Mouse (Mus musculus) intestine, embryonic 16.5 days (tissue): ENCODE results near the gene Sult5a1. TPM values are rescaled to one million over a fixed set of nuclear protein-coding genes. Genes with fewer than 3 reads are reported as not detected.
A peak's percentile ranks its signal among the peaks of the same experiment; 100 is the strongest.

ENCODE experiments used
- ATAC-seq: fragments of 200-750 bp; cut with Nextera tagmentation; 2 replicates; pipeline ENCODE4 v1.8.0; 2017; ENCODE audit warnings: moderate TSS enrichment, moderate library complexity
- H3K27ac ChIP-seq: fragments of 300-500 bp; sonication (generic); 2 replicates; pipeline ENCODE4 v1.5.1; 2014; ENCODE audit warnings: mild to moderate bottlenecking, low read length
- H3K27me3 ChIP-seq: fragments of 300-500 bp; sonication (generic); replicated peaks from 2 replicates; pipeline ENCODE4 v1.6.1; 2014; ENCODE audit warnings: low read length, control low read depth, mixed read lengths; ENCODE audit not compliant: control insufficient read depth, insufficient read depth
- H3K36me3 ChIP-seq: fragments of 300-500 bp; sonication (generic); 2 replicates; pipeline ENCODE4 v1.6.1; 2014; ENCODE audit warnings: low read length, control low read depth; ENCODE audit not compliant: control insufficient read depth, insufficient read depth
- H3K4me1 ChIP-seq: fragments of 300-500 bp; sonication (generic); 2 replicates; pipeline ENCODE4 v1.6.1; 2014; ENCODE audit warnings: low read length, control low read depth, mixed read lengths; ENCODE audit not compliant: control insufficient read depth, insufficient read depth
- H3K4me2 ChIP-seq: fragments of 300-500 bp; sonication (generic); 2 replicates; pipeline ENCODE4 v1.6.1; 2014; ENCODE audit warnings: low read depth, low read length, control low read depth
- H3K4me3 ChIP-seq: fragments of 300-500 bp; sonication (generic); 2 replicates; pipeline ENCODE4 v1.5.1; 2014; ENCODE audit warnings: mild to moderate bottlenecking, low read length
- H3K9ac ChIP-seq: fragments of 300-500 bp; sonication (generic); 2 replicates; pipeline ENCODE4 v1.6.1; 2014; ENCODE audit warnings: low read depth, low read length
- H3K9me3 ChIP-seq: fragments of 300-500 bp; sonication (generic); 2 replicates; pipeline ENCODE4 v1.6.1; 2016; ENCODE audit warnings: low read length, control low read depth; ENCODE audit not compliant: control insufficient read depth
- WGBS: fragments of 180-500 bp; shearing (Covaris S2); extraction: QIAGEN DNeasy Blood & Tissue Kit; methylation state at CpG from one replicate; pipeline ENCODE4 v1.1.7; 2014; 5-methylcytosine and 5-hydroxymethylcytosine counted together
- polyA plus RNA-seq: library from polyadenylated mRNA; unstranded; fragments of >200 nt; fragmentation: Nextera tagmentation; extraction: Ambion mirVana; gene quantifications from 2 replicates; pipeline ENCODE4 v1.2.1, GENCODE M21; 2015

The Sult5a1 gene
- polyA plus RNA-seq, 1 experiment from 2014 or later: 9.3 TPM

- 79% methylated on average over 2 of the region's 2 CpGs for WGBS
- no peaks in the 10 kb centered on the region for H3K36me3 ChIP-seq
- no peaks in the 10 kb centered on the region for H3K27me3 ChIP-seq
- ATAC-seq: no peak
- H3K4me2 ChIP-seq: no peak overlapping the region
- no peaks in the 10 kb centered on the region for H3K9me3 ChIP-seq
- H3K4me3 ChIP-seq: no peak overlapping the region
- no peak overlapping the region for H3K27ac ChIP-seq
- H3K9ac ChIP-seq: no peak overlapping the region
- H3K4me1 ChIP-seq: peaks cover 20% of the 10 kb centered on the region
These were observed 29.9 kb upstream of the Sult5a1 start for GRCm38 (mm10) chr8:123188006-123188405.

DNA sequence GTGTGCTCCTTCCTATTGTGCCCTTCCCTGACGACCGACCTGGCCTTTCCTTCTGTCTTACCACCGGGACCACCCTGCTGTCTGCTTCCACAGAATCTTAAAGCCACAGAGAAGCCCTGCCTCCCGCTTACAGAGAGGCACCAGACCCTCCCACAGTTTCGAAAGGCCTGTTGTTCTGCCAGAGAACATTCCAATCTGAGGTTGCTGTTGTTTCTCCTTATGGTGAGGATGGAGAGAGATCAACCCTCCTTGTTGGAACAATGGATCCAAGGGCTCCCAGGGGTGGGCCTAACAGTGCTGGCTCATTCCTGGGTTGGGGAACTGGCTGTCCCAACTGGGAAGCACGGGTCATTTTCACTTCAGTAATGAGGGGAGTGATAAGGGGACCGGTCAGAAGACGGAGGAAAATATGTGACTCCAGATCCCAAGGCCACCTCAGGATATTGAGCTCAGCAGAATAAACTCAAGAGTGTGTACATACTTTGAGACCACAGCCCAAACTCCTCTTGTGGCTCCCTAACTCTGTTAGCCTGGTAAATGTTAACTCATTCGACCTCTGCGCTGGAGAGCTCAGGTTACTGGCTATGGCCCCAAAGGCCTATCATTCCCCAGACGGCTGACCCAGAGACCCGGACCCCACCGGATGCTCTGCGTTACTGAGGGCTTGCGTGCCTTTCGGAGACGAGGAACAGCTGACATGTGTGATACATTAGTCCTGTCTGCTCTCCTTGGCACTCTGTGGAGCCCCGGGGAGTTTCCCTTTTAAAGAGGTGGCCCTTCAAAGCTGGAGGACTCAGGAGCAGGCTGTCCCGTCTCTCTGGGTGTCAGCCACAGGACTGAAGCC is 27.7 kb upstream of the Sult5a1 start, which contains the start of gene Dpep1:
Gene Dpep1, plus strand, starts transcription at position 677 of the 844 bp plus-strand sequence.
- H3K27ac ChIP-seq: peak within 1 kb of the TSS; percentile 23
- no peaks in the 10 kb centered on the region for H3K36me3 ChIP-seq
- H3K9me3 ChIP-seq: no peaks in the 10 kb centered on the region
- 27% methylated on average over 19 of the region's 19 CpGs for WGBS
- H3K4me3 ChIP-seq: no peak within 1 kb of the TSS
- peak within 1 kb of the TSS; percentile 43 for H3K9ac ChIP-seq
- H3K4me1 ChIP-seq: peaks cover 14% of the 10 kb centered on the region
- no peak for ATAC-seq
- no peak within 1 kb of the TSS for H3K4me2 ChIP-seq
- no peaks in the 10 kb centered on the region for H3K27me3 ChIP-seq

- 0 out of 2 replicates have a peak, but pooled peaks have one; percentile 38 for ATAC-seq
- Histone ChIP-seq H3K4me3 (no peak overlapping the region), H3K4me2 (no peak overlapping the region), H3K9me3 (peaks cover 4% of the 10 kb centered on the region), H3K4me1 (no peaks in the 10 kb centered on the region), H3K36me3 (no peaks in the 10 kb centered on the region), H3K27ac (no peak overlapping the region), H3K27me3 (no peaks in the 10 kb centered on the region), H3K9ac (no peak overlapping the region)
- WGBS: 60% methylated on average over 3 of the region's 3 CpGs
These were observed 23.3 kb upstream of the Sult5a1 start for GRCm38 (mm10) chr8:123181391-123181790.

DNA sequence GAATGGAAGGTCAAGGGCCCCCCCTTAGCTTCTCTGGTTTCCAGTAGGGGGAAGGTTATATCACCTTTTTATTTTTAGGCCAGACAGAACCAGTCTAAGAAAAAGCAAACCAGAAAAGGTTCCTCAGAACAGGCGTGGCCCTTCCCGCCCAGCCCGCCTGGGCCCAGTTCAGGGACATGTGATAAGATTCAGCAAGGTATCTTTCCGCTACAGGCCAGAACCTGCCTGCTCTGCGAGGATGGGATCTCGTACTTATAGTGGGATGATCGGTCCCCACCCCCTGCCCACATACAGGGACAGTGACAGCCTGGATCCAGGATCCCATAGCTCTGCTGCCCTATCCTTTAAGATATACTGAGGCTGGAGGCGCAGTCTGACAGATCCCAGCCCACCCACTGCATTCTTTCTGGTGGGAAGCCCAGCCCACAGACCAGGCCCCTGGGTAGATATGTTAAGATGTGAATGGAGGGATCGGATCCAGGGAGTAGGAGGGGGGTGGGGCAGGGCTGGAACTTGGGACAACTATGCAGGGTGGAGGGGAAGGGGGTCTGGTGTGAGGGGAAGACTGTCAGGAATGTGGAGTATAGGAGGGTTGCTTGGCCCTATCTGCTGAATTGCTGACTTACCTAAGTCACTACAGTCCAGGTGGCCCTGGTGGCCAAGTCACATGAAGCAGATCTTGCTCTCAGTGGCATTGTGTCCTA is 1.9 kb downstream of the Sult5a1 start:
- peak; percentile 50; the same call in 1 of the 2 replicates for ATAC-seq
- H3K4me2 ChIP-seq: no peak overlapping the region
- no peak overlapping the region for H3K4me3 ChIP-seq
- H3K27ac ChIP-seq: no peak overlapping the region
- peak overlapping the region; percentile 23; the same call in 1 of the 2 replicates for H3K9ac ChIP-seq
- no peaks in the 10 kb centered on the region for H3K9me3 ChIP-seq
- 61% methylated on average over 9 of the region's 9 CpGs for WGBS
- peaks cover 9% of the 10 kb centered on the region; the same call in 1 of the 2 replicates for H3K4me1 ChIP-seq
- H3K27me3 ChIP-seq: no peaks in the 10 kb centered on the region
- no peaks in the 10 kb centered on the region for H3K36me3 ChIP-seq

DNA sequence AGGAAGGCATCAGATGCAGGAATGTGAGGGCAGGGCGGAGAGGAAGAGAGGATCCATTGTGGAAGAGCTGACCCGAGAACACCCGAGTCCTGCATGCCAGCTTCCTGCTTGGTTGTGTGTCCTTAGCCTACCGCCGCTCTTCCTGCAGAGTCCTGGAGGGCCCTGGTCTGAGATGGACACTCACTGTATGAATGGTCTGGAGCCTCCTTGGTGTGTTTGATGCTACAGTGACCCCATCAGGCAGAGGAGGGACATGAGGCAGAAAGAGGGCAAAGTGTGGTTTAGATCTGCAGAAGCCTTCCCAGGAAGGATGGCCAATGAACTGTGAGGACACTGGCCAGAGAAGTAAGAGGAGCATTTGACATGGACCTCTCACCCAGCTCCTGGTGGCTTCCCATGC is 2.9 kb downstream of the Sult5a1 start:
- Histone ChIP-seq H3K4me1 (peaks cover 9% of the 10 kb centered on the region; the same call in 1 of the 2 replicates), H3K27ac (no peak overlapping the region), H3K4me3 (no peak overlapping the region), H3K9ac (no peak overlapping the region), H3K9me3 (no peaks in the 10 kb centered on the region), H3K4me2 (no peak overlapping the region), H3K36me3 (no peaks in the 10 kb centered on the region), H3K27me3 (no peaks in the 10 kb centered on the region)
- no peak for ATAC-seq
- WGBS: 77% methylated on average over 5 of the region's 5 CpGs

DNA sequence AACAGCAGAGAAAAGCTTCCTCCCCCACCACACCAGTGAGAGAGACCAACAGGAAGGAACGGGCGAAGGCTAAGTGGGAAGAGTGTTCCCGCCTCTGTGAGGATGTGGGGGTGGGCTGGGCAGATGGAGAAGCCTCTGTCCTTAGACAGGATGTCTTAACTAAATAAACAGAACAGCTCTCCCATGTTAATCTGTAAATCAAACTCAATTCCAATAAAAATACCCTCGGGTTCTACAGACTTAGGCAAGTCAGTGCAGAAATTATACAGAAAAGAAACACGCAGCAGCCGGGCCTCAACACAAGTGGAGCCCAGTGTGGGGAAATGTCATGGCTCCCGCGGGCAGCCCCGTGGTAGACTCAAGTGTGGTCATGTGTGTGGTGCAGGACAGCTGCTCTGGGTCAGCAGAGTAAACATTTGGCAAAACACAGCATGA is 7.4 kb downstream of the Sult5a1 start:
- Histone ChIP-seq H3K4me2 (no peak overlapping the region), H3K4me3 (no peak overlapping the region), H3K27me3 (no peaks in the 10 kb centered on the region), H3K9me3 (no peaks in the 10 kb centered on the region), H3K9ac (no peak overlapping the region), H3K4me1 (0 out of 2 replicates have a peak, but pooled peaks cover 3% of the 10 kb centered on the region), H3K27ac (peak overlapping the region; percentile 68), H3K36me3 (no peaks in the 10 kb centered on the region)
- peak; percentile 77 for ATAC-seq
- WGBS: 35% methylated on average over 9 of the region's 9 CpGs

DNA sequence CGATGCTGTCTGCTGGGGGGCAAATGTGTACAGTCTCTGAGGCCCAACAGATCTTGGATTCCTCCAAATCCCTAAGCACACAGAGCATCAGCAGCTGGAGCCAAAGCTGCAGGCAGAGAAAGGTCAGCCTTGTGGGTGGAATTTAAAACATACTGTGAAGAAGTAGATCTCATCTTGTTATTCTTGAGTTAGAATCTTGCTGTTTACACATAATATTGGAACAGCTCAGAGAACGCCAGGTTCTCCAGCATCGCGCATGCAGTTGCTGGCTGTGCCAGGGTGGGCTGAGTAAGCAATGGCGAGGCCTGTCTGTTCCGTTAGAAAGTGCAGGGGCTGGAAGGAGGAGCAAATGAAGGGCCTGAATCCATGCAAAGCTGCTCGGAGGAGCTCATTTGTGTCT is 11.7 kb downstream of the Sult5a1 start:
- no peak for ATAC-seq
- Histone ChIP-seq H3K9me3 (no peaks in the 10 kb centered on the region), H3K4me3 (no peak overlapping the region), H3K4me1 (peaks cover 6% of the 10 kb centered on the region; the same call in 1 of the 2 replicates), H3K4me2 (no peak overlapping the region), H3K9ac (no peak overlapping the region), H3K36me3 (no peaks in the 10 kb centered on the region), H3K27me3 (no peaks in the 10 kb centered on the region), H3K27ac (peak overlapping the region; percentile 80)
- WGBS: 45% methylated on average over 7 of the region's 7 CpGs

- H3K36me3 ChIP-seq: no peaks in the 10 kb centered on the region
These were observed 12.8 kb downstream of the Sult5a1 start for GRCm38 (mm10) chr8:123145279-123145678.

DNA sequence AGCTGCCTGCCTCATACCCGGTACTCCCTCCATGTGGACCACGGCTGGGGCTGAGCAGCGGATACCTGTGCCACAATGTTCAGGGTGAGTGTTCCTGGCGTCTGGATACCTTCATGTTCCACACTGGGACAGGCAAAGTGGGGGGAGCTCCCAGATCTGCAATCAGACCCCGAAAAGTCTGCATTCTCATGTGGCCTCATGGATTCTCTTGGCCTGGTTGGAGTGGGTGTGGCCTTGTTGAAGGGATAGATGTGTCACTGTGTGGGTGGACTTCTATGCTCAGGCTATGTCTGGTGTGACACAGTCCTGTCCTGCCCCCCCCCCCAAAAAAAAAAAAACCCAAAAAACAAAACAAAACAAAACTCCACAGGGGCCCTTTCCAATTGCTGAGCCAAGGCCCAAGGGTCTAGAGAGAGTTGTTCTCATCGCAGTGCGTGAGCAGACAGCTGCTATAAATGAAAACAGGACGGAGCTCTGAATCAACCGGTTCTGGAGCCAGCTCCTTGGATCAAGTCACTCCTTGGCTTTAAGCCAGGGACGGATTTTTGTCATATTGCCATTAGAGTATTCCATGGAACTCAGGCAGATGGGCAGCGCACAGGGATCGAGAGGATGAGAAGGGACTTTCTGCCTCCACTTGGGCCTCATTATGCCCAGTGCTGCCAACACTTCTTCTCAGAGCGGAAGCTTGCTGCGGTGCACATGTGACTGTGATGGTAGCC is 16.2 kb downstream of the Sult5a1 start:
- peak overlapping the region; percentile 69 for H3K27ac ChIP-seq
- H3K36me3 ChIP-seq: no peaks in the 10 kb centered on the region
- no peaks in the 10 kb centered on the region for H3K9me3 ChIP-seq
- H3K9ac ChIP-seq: peak overlapping the region; percentile 16; the same call in 1 of the 2 replicates
- no peak overlapping the region for H3K4me3 ChIP-seq
- peak; percentile 19 for ATAC-seq
- 58% methylated on average over 14 of the region's 14 CpGs for WGBS
- peaks cover 20% of the 10 kb centered on the region for H3K4me1 ChIP-seq
- no peaks in the 10 kb centered on the region for H3K27me3 ChIP-seq
- no peak overlapping the region for H3K4me2 ChIP-seq

More at GRCm38 (mm10) chr8:123145279-123145678, 12.8 kb downstream of the Sult5a1 start:
- no peak for ATAC-seq
- Histone ChIP-seq H3K9ac (no peak overlapping the region), H3K27ac (no peak overlapping the region), H3K9me3 (no peaks in the 10 kb centered on the region), H3K4me3 (no peak overlapping the region), H3K4me2 (no peak overlapping the region), H3K27me3 (no peaks in the 10 kb centered on the region), H3K4me1 (peaks cover 6% of the 10 kb centered on the region; the same call in 1 of the 2 replicates)
- WGBS: 67% methylated on average over 6 of the region's 6 CpGs
